Mouse (Mus musculus): Measurements from ENCODE around the gene Cpsf4l.

GRCm38 (mm10) chr11:113722405-113723090 lies 12.7 kb upstream of the Cpsf4l start:
- TF ChIP-seq CTCF (IDR thresholded peaks at IDR 0.05; ENCODE audit: low read depth, low read length) (no peak), POLR2A (IDR thresholded peaks at IDR 0.05; ENCODE audit: extremely low read depth, insufficient read depth, low read length) (no peak)
